Mouse (Mus musculus) kidney, postnatal 36 days (tissue): ENCODE results near the gene Smarcd3.
A peak's percentile ranks its signal among the peaks of the same experiment; 100 is the strongest.
"Not testable (repeated sequence)": the region's sequence is repeated elsewhere in the genome, so short reads cannot be mapped to it uniquely, and the experiment has no call there.

Experiments
- DNase-seq, 2 experiments: peaks; one replicate each; pipeline ENCODE4 v3.0.0; 2021 to 2022; ENCODE audit warnings: mixed read lengths in 2 of 2

Gene Smarcd3

GRCm38 (mm10) chr5:24596519-24597171 is 27.6 kb downstream of the Smarcd3 start:
- DNase-seq = peak; percentile 45 to 48

- no peak for DNase-seq
Measured at GRCm38 (mm10) chr5:24595786-24596380, 28.3 kb downstream of the Smarcd3 start.

GRCm38 (mm10) chr5:24595261-24595660 is 28.9 kb downstream of the Smarcd3 start:
- DNase-seq = no peak

- DNase-seq = no peak
Measured at GRCm38 (mm10) chr5:24594346-24594745, 29.9 kb downstream of the Smarcd3 start.

- no peak for DNase-seq
Measured at GRCm38 (mm10) chr5:24593928-24594327, 30.3 kb downstream of the Smarcd3 start.

GRCm38 (mm10) chr5:24593230-24593629 is 31.0 kb downstream of the Smarcd3 start:
- DNase-seq = no peak

GRCm38 (mm10) chr5:24592471-24593160 is 31.6 kb downstream of the Smarcd3 start:
- peak in 1 of 2 experiments; percentile 41 for DNase-seq

- DNase-seq = peak; percentile 44 to 63
Measured at GRCm38 (mm10) chr5:24591796-24592470, 32.3 kb downstream of the Smarcd3 start.

- peak in 1 of 2 experiments; percentile 66 for DNase-seq
Measured at GRCm38 (mm10) chr5:24591268-24591721, 32.9 kb downstream of the Smarcd3 start.

- no peak for DNase-seq
Measured at GRCm38 (mm10) chr5:24589511-24590500, 34.4 kb downstream of the Smarcd3 start.

GRCm38 (mm10) chr5:24587200-24587577 is 37.0 kb downstream of the Smarcd3 start:
- no peak for DNase-seq

GRCm38 (mm10) chr5:24586547-24587199 is 37.5 kb downstream of the Smarcd3 start, which contains the start of gene Chpf2:
Chpf2 (plus strand) TSS chr5:24586741.
- DNase-seq = peak; percentile 88 to 91

GRCm38 (mm10) chr5:24586106-24586505 is 38.1 kb downstream of the Smarcd3 start:
- DNase-seq = no peak

GRCm38 (mm10) chr5:24578109-24578963 is 45.9 kb downstream of the Smarcd3 start:
- no peak for DNase-seq

- peak; percentile 100 for DNase-seq
Measured at GRCm38 (mm10) chr5:24577183-24577929, 46.9 kb downstream of the Smarcd3 start, which contains the start of gene Abcf2. Abcf2 (minus strand) TSS chr5:24577467.

- DNase-seq = peak in 1 of 2 experiments; percentile 42
Measured at GRCm38 (mm10) chr5:24576801-24577182, 47.4 kb downstream of the Smarcd3 start.

- no peak for DNase-seq
Measured at GRCm38 (mm10) chr5:24575948-24576347, 48.3 kb downstream of the Smarcd3 start.

GRCm38 (mm10) chr5:24556709-24557108 is 67.5 kb downstream of the Smarcd3 start, which contains the start of gene 4931409K22Rik:
4931409K22Rik (minus strand) TSS chr5:24556809.
- no peak for DNase-seq

- not testable (repeated sequence) for DNase-seq
Measured at GRCm38 (mm10) chr5:24555335-24555734, 68.9 kb downstream of the Smarcd3 start.
